14 mouse cellular contexts compared by ENCODE assay signal in genomic region chr4:139587773-139588172, GRCm38 (mm10). TPM values are rescaled to one million over a fixed set of nuclear protein-coding genes. Genes with fewer than 3 reads are reported as not detected.
DNase-seq lines count a peak whose midpoint lies in the region; ATAC-seq lines count a peak whose summit lies in the region.
"Had no signal": no experiment of that assay in that cellular context is flagged by ENCODE, and none has a peak within 500 bp of the region (broad histone marks: within the 10 kb centered on the region; RNA-seq: fewer than 3 reads in every experiment).

No protein-coding gene starts in this region.

- ATAC-seq in hindbrain, embryonic 14.5 days (ENCODE audit: low FRiP score), result no peak
- ATAC-seq in midbrain, embryonic 16.5 days, result no peak
- ATAC-seq in limb, embryonic 15.5 days (ENCODE audit: insufficient number of reproducible peaks, low FRiP score, low TSS enrichment, low read depth), result no peak
- ATAC-seq in midbrain, embryonic 13.5 days, result no peak

- no peak overlapping the region for H3K4me2 ChIP-seq in hindbrain, embryonic 14.5 days (replicated peaks)
- H3K4me2 ChIP-seq in midbrain, embryonic 16.5 days (ENCODE audit: low read length), result no peak overlapping the region
- no peak overlapping the region for H3K4me2 ChIP-seq in limb, embryonic 15.5 days
- no peak overlapping the region for H3K4me2 ChIP-seq in midbrain, embryonic 13.5 days (replicated peaks)
- H3K4me2 ChIP-seq: heart, embryonic 11.5 days; lung, embryonic 15.5 days; midbrain, embryonic 12.5 days had no signal

- no peaks in the 10 kb centered on the region for H3K36me3 ChIP-seq in hindbrain, embryonic 10.5 days
- H3K36me3 ChIP-seq in hindbrain, embryonic 14.5 days (replicated peaks; ENCODE audit: control insufficient read depth, insufficient read depth), result no peaks in the 10 kb centered on the region
- no peaks in the 10 kb centered on the region for H3K36me3 ChIP-seq in midbrain, embryonic 10.5 days
- no peaks in the 10 kb centered on the region for H3K36me3 ChIP-seq in midbrain, embryonic 16.5 days (ENCODE audit: control insufficient read depth, insufficient read depth, low read length)
- H3K36me3 ChIP-seq in limb, embryonic 15.5 days, result no peaks in the 10 kb centered on the region
- no peaks in the 10 kb centered on the region for H3K36me3 ChIP-seq in midbrain, embryonic 13.5 days
- H3K36me3 ChIP-seq: lung, embryonic 15.5 days; midbrain, embryonic 12.5 days had no signal

- WGBS in hindbrain, embryonic 10.5 days, result 75% methylated on average over 4 of the region's 4 CpGs
- 81% methylated on average over 4 of the region's 4 CpGs for WGBS in hindbrain, embryonic 14.5 days
- 88% methylated on average over 4 of the region's 4 CpGs for WGBS in midbrain, embryonic 10.5 days
- WGBS in midbrain, embryonic 16.5 days, result 93% methylated on average over 4 of the region's 4 CpGs
- 62% methylated on average over 4 of the region's 4 CpGs for WGBS in limb, embryonic 15.5 days
- WGBS in midbrain, embryonic 13.5 days, result 89% methylated on average over 4 of the region's 4 CpGs

- H3K27ac ChIP-seq in hindbrain, embryonic 10.5 days, result peak overlapping the region; percentile 54
- no peak overlapping the region for H3K27ac ChIP-seq in hindbrain, embryonic 14.5 days
- 0 out of 2 replicates have a peak overlapping the region, but pooled peaks have one; percentile 6 for H3K27ac ChIP-seq in midbrain, embryonic 10.5 days (replicated peaks)
- H3K27ac ChIP-seq in midbrain, embryonic 16.5 days (ENCODE audit: low read length), result no peak overlapping the region
- peak overlapping the region; percentile 38; the same call in 1 of the 2 replicates for H3K27ac ChIP-seq in limb, embryonic 15.5 days
- H3K27ac ChIP-seq in midbrain, embryonic 13.5 days, result no peak overlapping the region
- H3K27ac ChIP-seq: lung, embryonic 15.5 days; midbrain, embryonic 12.5 days had no signal

- H3K9ac ChIP-seq in hindbrain, embryonic 14.5 days, result no peak overlapping the region
- no peak overlapping the region for H3K9ac ChIP-seq in midbrain, embryonic 16.5 days (ENCODE audit: low read depth, low read length)
- H3K9ac ChIP-seq in limb, embryonic 15.5 days, result no peak overlapping the region
- no peak overlapping the region for H3K9ac ChIP-seq in midbrain, embryonic 13.5 days (replicated peaks)
- H3K9ac ChIP-seq: lung, embryonic 15.5 days; midbrain, embryonic 12.5 days had no signal

- H3K9me3 ChIP-seq in hindbrain, embryonic 10.5 days, result no peaks in the 10 kb centered on the region
- H3K9me3 ChIP-seq in hindbrain, embryonic 14.5 days (ENCODE audit: control insufficient read depth, low read length), result no peaks in the 10 kb centered on the region
- no peaks in the 10 kb centered on the region for H3K9me3 ChIP-seq in midbrain, embryonic 10.5 days (replicated peaks)
- H3K9me3 ChIP-seq in midbrain, embryonic 16.5 days (replicated peaks; ENCODE audit: control insufficient read depth, low read length, poor library complexity, severe bottlenecking), result no peaks in the 10 kb centered on the region
- no peaks in the 10 kb centered on the region for H3K9me3 ChIP-seq in limb, embryonic 15.5 days
- no peaks in the 10 kb centered on the region for H3K9me3 ChIP-seq in midbrain, embryonic 13.5 days
- H3K9me3 ChIP-seq: lung, embryonic 15.5 days; midbrain, embryonic 12.5 days had no signal

- no peak overlapping the region for H3K4me3 ChIP-seq in hindbrain, embryonic 10.5 days
- no peak overlapping the region for H3K4me3 ChIP-seq in hindbrain, embryonic 14.5 days (replicated peaks; ENCODE audit: low read length)
- no peak overlapping the region for H3K4me3 ChIP-seq in midbrain, embryonic 10.5 days
- no peak overlapping the region for H3K4me3 ChIP-seq in midbrain, embryonic 16.5 days (ENCODE audit: low read depth, low read length)
- H3K4me3 ChIP-seq in limb, embryonic 15.5 days, result no peak overlapping the region
- no peak overlapping the region for H3K4me3 ChIP-seq in midbrain, embryonic 13.5 days (replicated peaks)
- H3K4me3 ChIP-seq: lung, embryonic 15.5 days; midbrain, embryonic 12.5 days had no signal

- DNase-seq in adrenal gland, postnatal 10 days, result peak; percentile 83
- DNase-seq in adrenal gland, postnatal 4 days (ENCODE audit: low spot score in 2 of 2), result no peak
- DNase-seq in hindbrain, embryonic 10.5 days (ENCODE audit: low spot score), result no peak
- no peak for DNase-seq in hindbrain, embryonic 14.5 days (ENCODE audit: low spot score)
- DNase-seq in midbrain, embryonic 10.5 days (ENCODE audit: low spot score), result no peak
- DNase-seq: thymus, postnatal 14 days had no signal

- no peaks in the 10 kb centered on the region for H3K27me3 ChIP-seq in hindbrain, embryonic 10.5 days (ENCODE audit: insufficient read depth, poor library complexity, severe bottlenecking)
- no peaks in the 10 kb centered on the region for H3K27me3 ChIP-seq in hindbrain, embryonic 14.5 days (ENCODE audit: control insufficient read depth, insufficient read depth, low read length)
- H3K27me3 ChIP-seq in midbrain, embryonic 10.5 days (ENCODE audit: low read depth, poor library complexity, severe bottlenecking), result no peaks in the 10 kb centered on the region
- no peaks in the 10 kb centered on the region for H3K27me3 ChIP-seq in midbrain, embryonic 16.5 days (ENCODE audit: control insufficient read depth, insufficient read depth, low read depth, low read length)
- no peaks in the 10 kb centered on the region for H3K27me3 ChIP-seq in limb, embryonic 15.5 days
- no peaks in the 10 kb centered on the region for H3K27me3 ChIP-seq in midbrain, embryonic 13.5 days
- H3K27me3 ChIP-seq: lung, embryonic 15.5 days; midbrain, embryonic 12.5 days had no signal

- peaks cover 86% of the 10 kb centered on the region for H3K4me1 ChIP-seq in hindbrain, embryonic 10.5 days (replicated peaks)
- H3K4me1 ChIP-seq in hindbrain, embryonic 14.5 days (replicated peaks; ENCODE audit: control insufficient read depth, insufficient read depth, low read length), result peaks cover 6% of the 10 kb centered on the region
- peaks cover 65% of the 10 kb centered on the region for H3K4me1 ChIP-seq in midbrain, embryonic 10.5 days
- no peaks in the 10 kb centered on the region for H3K4me1 ChIP-seq in midbrain, embryonic 16.5 days (ENCODE audit: control insufficient read depth, insufficient read depth, low read length)
- peaks cover 70% of the 10 kb centered on the region for H3K4me1 ChIP-seq in limb, embryonic 15.5 days
- peaks cover 26% of the 10 kb centered on the region for H3K4me1 ChIP-seq in midbrain, embryonic 13.5 days (replicated peaks)

RNA-seq across cellular contexts. Expression of gene Gm21969, which starts 15.2 kb away (rescaled TPM):
- total RNA-seq in adrenal gland, postnatal 10 days (2021), result not detected
- total RNA-seq in adrenal gland, postnatal 4 days (2021), result not detected
- polyA plus RNA-seq in hindbrain, embryonic 10.5 days (2016; fragmentation: Nextera tagmentation; extraction: Ambion mirVana), result not detected in 2 replicates
- polyA plus RNA-seq in hindbrain, embryonic 14.5 days (2014; fragmentation: Nextera tagmentation; extraction: Ambion mirVana), result 0.07 TPM in 1 of 2 replicates, not detected in the other
- polyA plus RNA-seq in midbrain, embryonic 10.5 days (2016; fragmentation: Nextera tagmentation; extraction: Ambion mirVana), result not detected in 2 replicates
- not detected in 2 replicates for polyA plus RNA-seq in midbrain, embryonic 16.5 days (2015; fragmentation: Nextera tagmentation; extraction: Ambion mirVana)
- not detected in 2 replicates for polyA plus RNA-seq in limb, embryonic 15.5 days (2015; fragmentation: Nextera tagmentation; extraction: Ambion mirVana)
- not detected in 2 replicates for polyA plus RNA-seq in midbrain, embryonic 13.5 days (2015; fragmentation: Nextera tagmentation; extraction: Ambion mirVana)
- total RNA-seq: left cerebral cortex, postnatal 36 days; neutrophil, adult 5-6 weeks had no signal
- polyA plus RNA-seq: heart, embryonic 11.5 days; lung, embryonic 15.5 days; midbrain, embryonic 12.5 days had no signal

RNA-seq across cellular contexts. Expression of gene Aldh4a1, which starts 34.9 kb away (rescaled TPM):
- total RNA-seq in adrenal gland, postnatal 10 days (2021), result 10 to 100 TPM; 62.7 to 84.6 TPM
- 10 to 100 TPM; 41.8 to 43.4 TPM for total RNA-seq in adrenal gland, postnatal 4 days (2021)
- 22.5 and 26.3 TPM in 2 replicates for polyA plus RNA-seq in hindbrain, embryonic 10.5 days (2016; fragmentation: Nextera tagmentation; extraction: Ambion mirVana)
- 18.1 and 18.8 TPM in 2 replicates for polyA plus RNA-seq in hindbrain, embryonic 14.5 days (2014; fragmentation: Nextera tagmentation; extraction: Ambion mirVana)
- 21.3 and 24.2 TPM in 2 replicates for polyA plus RNA-seq in midbrain, embryonic 10.5 days (2016; fragmentation: Nextera tagmentation; extraction: Ambion mirVana)
- polyA plus RNA-seq in midbrain, embryonic 16.5 days (2015; fragmentation: Nextera tagmentation; extraction: Ambion mirVana), result 23.5 and 27.0 TPM in 2 replicates
- 36.8 and 39.7 TPM in 2 replicates for polyA plus RNA-seq in limb, embryonic 15.5 days (2015; fragmentation: Nextera tagmentation; extraction: Ambion mirVana)
- 18.0 and 20.0 TPM in 2 replicates for polyA plus RNA-seq in midbrain, embryonic 13.5 days (2015; fragmentation: Nextera tagmentation; extraction: Ambion mirVana)

RNA-seq across cellular contexts. Expression of gene Iffo2, which starts 57.4 kb away (rescaled TPM):
- total RNA-seq in adrenal gland, postnatal 10 days (2021), result 10 to 100 TPM; 16.4 to 17.5 TPM
- total RNA-seq in adrenal gland, postnatal 4 days (2021), result 10 to 100 TPM; 17.6 to 17.8 TPM
- polyA plus RNA-seq in hindbrain, embryonic 10.5 days (2016; fragmentation: Nextera tagmentation; extraction: Ambion mirVana), result 3.6 and 4.6 TPM in 2 replicates
- polyA plus RNA-seq in hindbrain, embryonic 14.5 days (2014; fragmentation: Nextera tagmentation; extraction: Ambion mirVana), result 5.6 and 6.0 TPM in 2 replicates
- polyA plus RNA-seq in midbrain, embryonic 10.5 days (2016; fragmentation: Nextera tagmentation; extraction: Ambion mirVana), result 3.3 and 3.5 TPM in 2 replicates
- polyA plus RNA-seq in midbrain, embryonic 16.5 days (2015; fragmentation: Nextera tagmentation; extraction: Ambion mirVana), result 3.5 and 3.8 TPM in 2 replicates
- polyA plus RNA-seq in limb, embryonic 15.5 days (2015; fragmentation: Nextera tagmentation; extraction: Ambion mirVana), result 2.7 and 3.6 TPM in 2 replicates
- polyA plus RNA-seq in midbrain, embryonic 13.5 days (2015; fragmentation: Nextera tagmentation; extraction: Ambion mirVana), result 4.4 and 4.6 TPM in 2 replicates

Comparison
In these comparisons a context has a peak if more than half of its experiments do, and no peak if none do; other contexts are left out.
1. H3K27ac ChIP-seq: peak in hindbrain, embryonic 10.5 days (single experiment), midbrain, embryonic 10.5 days (single experiment) and limb, embryonic 15.5 days (single experiment); none in hindbrain, embryonic 14.5 days (single experiment), midbrain, embryonic 16.5 days (single experiment) and midbrain, embryonic 13.5 days (single experiment).